Mouse (Mus musculus) embryo, embryonic 10 days (tissue): ENCODE results near the gene Zcchc24.

Experiments used
- DNase-seq: peaks from one replicate; pipeline ENCODE4 v3.0.0-alpha.2; 2015; ENCODE audit warnings: low spot score

Zcchc24 gene

DNA sequence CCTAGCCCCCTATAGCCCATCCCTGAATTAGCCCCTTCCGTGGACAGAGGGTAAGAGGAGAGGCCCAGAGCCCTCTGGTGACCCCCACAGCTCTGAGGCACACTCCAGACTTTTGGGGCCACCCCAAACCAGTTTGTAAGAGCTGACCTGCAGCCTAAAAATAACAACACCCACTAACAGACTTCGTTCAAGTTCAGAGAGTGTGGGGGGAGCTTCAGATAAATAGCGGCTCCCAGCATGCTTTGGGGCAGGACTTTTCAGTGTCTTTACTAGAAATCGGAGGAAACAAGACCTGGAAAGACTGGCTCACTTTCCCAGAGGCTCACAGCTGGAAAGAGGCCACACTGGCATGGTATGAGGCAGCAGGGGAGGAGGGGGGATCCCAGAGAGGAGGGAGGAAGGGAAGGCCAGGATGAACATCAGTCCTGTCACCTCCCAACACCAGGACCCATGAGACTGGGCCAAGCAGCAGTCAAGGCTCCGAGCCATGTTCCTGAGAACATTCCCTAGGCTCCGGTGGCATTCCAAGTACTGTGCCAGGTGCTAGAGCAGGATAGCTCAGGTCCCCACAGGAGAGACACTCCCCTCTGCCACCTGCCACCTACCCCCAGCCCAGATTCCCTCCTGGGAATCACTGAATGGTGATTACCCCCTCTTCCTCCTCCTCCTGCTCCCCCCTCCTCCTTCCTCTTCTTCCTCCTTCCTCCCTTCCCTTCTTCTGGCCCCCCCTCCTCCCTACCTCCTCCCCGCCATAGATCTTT is 20.7 kb downstream of the Zcchc24 start:
- DNase-seq, result no peak

GRCm38 (mm10) chr14:25746971-25747945 is 21.6 kb downstream of the Zcchc24 start:
- DNase-seq, result no peak

DNA sequence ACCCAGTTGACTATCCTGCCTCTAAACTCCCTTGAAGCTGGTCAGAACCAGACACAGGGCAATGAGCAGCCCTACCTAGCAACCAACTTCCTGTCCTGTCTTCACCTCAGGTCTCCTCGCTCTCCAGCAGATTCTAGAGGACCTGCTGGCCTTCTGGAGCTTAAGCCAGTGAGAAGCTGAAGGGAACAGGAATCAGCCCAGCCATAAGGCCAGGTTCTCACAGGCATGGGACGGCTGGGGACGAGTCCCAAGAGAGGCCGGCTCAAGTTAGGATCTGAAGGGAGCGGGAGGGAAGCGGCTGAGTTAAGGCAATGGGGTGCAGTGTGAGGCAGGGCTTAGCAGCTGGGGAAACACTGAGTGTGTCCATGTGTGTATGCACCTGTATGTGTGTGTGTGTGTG is 22.5 kb downstream of the Zcchc24 start:
- DNase-seq, result no peak

DNA sequence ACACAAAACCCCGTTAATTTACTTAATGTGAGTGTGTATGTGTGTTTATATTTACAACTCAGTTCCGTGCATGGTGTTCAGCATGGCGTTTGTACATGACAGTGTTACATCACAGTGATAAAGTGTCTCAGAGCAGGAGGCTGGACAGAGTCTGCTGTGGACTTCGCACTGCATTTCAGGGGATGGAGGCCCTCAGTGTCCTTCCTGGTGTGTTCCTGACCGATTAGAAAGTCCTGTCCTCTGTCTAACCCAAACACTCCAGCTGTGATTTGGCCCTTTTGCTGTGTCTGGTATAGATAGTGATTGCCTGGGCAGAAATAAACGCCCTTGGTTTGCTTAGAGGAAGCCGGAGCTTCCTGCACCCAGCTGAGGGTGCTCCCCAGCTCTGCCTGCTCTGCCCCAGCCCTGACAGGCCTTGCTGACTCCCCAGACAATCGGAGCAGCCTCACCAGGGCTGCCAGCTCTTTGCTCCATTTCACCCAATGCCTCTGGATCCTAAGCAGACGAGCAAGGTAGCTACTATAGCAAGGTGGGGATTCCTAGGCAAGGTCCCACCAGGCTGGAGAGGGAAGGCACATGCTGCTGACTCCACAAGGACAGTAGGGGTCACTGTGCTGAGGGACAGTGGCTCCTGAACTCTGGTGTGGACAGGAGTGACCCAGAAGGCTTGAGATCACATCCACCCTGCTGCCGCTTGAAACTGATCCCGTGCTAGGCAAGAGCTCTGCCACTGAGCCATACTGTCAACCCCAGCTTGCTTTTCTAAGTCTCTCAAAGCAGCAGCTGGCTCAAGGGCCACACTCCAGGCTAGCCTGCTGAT is 23.3 kb downstream of the Zcchc24 start:
- DNase-seq, result peak; percentile 41

DNA sequence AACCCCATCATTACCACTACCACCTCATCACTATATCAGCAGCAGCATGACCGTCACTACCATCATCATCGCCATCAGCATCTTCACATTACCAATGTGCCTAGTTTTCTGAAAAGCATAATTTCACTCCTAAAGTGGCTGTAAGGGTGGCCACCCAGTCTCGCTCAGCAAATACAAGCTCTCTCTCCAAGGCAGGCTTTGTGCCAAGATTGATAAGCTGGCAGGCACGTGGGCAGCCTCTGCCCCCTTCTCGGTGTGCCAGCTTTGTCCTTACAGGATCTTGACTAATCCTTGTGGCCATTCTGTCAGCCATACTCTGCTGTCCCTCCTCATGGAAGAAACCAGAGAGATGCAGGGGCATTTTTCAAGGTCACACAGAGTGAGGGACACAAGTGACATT is 25.9 kb downstream of the Zcchc24 start:
- no peak for DNase-seq

DNA sequence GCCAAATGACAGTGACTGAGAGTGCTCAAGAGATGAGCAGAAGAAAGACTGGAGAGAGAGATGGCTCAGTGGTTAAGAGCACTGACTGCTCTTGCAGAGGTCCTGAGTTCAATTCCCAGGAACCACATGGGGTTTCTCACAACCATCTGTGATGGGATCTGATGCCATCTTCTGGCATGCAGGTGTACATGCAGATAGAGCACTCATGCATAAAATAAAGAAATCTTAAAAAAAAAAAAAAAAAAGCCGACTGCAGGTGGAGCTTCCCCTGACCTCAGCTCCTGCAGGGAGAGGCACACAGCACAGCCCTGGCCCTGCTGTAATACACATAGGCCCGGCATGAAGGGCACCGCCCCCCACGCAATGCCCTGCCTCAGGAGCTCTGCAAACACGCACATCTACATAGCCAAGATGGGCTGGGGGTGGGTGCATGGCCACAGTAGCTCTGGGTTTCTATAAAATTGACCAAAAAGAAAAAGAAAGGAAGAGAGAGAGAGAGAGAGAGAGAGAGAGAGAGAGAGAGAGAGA is 26.9 kb downstream of the Zcchc24 start:
- no peak for DNase-seq

- no peak for DNase-seq
Measured at GRCm38 (mm10) chr14:25741211-25741610, 27.6 kb downstream of the Zcchc24 start.

DNA sequence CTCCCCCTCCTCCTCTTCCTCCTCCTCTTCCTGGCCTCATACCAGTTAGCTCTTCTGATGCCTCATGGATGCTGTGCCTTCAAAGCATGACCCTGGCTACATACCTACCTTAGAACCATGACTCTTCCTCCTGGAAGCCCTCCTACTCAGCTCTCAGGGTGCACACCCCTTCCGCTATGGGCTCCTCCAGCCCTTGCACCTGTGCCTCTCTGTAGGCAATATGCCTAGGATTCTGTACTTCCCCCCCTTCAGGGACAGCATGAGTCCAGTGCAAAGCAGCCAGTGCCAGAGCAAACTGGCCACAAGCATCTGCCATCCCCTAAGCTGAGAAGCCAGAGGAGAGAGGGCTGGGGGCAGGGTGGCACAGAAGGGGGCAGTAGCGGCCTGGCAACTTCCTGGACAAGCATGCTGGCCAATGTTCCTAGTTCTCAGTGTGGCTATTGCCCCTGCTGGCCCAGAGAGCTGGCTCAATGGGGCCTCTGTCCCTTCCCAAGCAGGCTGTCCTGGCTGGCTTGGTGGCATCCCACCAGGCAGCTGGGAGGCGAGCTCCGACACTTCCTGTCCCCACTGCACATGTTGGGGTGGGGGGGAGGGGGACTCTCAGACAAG is 28.8 kb downstream of the Zcchc24 start:
- no peak for DNase-seq

GRCm38 (mm10) chr14:25738591-25739001 is 30.2 kb downstream of the Zcchc24 start:
- DNase-seq, result peak; percentile 69

DNA sequence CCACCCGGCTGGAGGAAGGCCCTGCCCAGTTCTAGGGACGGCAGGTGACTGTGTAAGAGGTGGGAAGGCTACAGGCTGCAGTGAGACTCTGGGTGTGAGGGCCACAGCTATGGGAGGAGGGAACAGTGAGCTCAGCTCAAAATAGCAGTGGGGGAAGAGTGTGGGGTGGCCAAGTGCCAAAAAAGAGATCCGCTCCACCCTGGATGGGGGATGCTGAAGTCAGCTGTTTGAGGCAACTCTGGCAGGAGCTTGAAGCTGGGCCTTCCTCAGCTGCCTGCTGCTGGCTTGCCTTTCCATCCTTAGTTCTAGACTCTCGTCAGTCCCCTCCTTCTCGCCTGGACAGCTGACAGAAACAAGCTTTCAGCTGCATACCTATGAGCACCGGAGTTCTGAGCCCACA is 32.2 kb downstream of the Zcchc24 start:
- no peak for DNase-seq

GRCm38 (mm10) chr14:25736140-25736539 is 32.7 kb downstream of the Zcchc24 start:
- no peak for DNase-seq

DNA sequence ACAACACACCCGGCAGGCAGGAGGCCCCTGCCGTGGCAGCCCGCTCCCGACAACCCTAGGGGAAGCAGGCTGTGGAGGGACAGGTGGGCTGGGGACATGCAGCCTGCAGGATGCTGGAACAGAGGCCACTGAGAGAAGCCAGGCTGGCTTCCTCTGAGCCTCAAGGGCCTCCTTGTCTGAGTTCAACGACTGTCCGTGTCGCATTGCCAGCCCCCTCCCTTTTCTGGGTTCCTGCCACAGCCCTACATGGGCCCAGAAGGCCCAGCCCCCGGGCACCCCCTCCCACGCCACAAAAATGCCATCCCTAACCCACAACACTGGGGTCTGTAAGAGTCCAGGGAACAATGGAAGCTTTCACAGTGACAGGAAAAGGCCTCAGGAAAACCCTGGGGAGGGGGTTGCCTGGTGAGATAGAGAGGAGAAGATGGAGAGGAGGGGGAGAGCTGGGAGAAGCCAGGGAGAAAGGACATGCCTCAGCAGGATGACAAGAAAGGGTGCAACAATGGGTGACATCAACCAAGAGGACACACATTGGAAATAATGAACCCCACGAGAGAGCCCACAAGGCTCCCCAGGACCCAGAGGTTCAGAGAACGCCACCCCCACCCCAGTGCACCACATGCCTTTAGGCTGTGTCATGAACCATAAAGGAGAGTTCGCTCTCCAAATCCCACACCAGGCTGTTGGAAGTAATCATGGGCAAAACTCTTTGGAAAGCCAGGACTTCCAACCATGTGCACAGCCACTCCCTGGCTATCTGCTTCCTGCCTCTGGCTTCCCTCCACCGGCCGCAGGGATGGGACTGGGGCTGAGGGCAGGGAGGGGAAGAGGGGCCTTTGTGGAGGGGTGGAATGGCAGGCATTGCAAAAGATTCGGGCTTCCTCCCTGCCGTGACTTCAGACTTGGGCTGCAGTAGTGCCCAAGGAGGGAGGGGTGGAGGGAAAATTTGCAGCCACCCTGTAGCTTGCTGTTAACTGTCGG is 33.8 kb downstream of the Zcchc24 start:
- no peak for DNase-seq

DNA sequence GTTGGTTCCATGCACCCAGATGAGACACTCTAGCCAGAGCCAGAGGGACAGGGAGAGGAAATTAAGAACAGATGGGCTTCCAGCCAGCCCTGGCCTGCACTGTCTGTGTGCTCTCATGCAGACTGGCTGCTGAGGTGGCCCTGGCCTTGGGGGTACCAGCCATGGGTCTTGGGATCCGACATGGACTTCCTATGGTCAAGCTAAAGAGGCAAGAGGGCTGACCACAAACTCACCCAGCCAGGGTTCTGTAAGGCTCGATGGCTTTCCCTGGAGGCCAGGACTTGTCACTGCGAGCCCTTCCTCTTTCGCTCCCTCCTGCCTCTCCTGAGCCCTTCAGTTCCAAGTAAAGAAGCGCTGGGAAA is 41.7 kb downstream of the Zcchc24 start:
- no peak for DNase-seq

DNA sequence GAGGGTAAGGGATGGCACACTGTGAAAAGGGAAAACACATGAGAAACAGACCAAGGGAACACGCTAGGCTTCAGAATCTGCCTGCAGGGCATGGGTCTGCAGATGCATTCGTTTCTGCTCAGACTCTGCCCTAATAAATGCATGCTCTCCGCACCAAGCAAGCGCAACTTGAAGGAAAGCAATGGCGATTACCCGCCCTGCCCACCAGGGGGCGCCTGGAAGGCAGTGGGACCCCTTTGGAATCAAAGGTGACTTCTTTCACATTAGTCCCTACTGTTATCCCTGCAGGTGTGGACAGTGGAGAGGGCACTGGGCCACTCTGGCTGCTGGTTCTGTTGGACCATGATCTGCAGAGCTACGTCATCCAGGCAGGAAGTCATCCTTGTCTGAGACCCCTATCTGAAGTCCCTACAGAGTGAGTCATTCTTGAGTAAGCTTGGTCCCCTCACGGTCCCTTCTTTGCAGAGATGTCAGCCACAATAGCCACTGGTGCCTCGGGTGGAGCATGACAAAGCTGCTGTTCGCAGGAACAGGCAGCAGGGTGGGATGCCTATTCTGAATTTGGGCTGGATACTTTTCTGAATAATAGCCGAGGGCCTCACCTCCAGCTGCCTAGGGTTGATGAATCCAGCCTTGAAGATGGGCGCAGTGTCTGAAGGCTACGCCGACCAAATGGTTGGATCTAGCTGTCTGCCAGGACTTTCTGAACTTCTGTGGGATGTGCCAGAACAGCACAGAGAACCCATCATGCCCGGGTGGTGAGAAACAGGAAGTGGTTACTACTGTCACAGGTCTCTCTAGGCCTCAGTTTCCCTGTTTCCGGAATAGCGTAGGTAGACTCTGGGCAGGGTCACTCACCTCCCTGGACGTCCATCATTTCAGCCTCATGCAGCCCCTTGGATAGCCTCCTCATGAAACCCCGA is 42.4 kb downstream of the Zcchc24 start:
- DNase-seq, result peak; percentile 77

GRCm38 (mm10) chr14:25725690-25726089 is 43.1 kb downstream of the Zcchc24 start:
- DNase-seq, result no peak

DNA sequence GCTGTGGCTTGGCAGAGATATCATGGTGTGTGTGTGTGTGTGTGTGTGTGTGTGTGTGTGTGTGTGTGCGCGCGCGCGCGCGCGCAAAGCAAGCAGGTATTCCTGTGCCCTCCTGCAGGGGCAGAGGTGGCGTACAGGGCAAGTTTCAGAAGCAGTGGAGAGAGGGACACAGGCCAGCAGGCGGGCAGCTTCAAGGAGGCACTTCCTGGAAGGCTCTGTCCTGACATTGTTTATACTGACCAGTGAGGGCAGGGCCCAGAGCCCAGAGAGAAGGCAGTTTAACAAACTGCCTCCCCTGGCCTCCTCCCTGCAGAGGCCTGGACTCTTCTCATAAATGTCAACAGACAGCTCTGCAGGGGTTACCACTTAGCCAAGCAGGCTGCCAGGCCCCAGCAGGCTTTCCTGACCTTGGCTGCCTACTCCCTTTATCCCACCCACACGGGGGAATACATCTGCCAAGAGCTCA is 43.8 kb downstream of the Zcchc24 start:
- DNase-seq, result peak; percentile 64

GRCm38 (mm10) chr14:25720962-25721707 is 47.7 kb downstream of the Zcchc24 start:
- DNase-seq, result no peak

DNA sequence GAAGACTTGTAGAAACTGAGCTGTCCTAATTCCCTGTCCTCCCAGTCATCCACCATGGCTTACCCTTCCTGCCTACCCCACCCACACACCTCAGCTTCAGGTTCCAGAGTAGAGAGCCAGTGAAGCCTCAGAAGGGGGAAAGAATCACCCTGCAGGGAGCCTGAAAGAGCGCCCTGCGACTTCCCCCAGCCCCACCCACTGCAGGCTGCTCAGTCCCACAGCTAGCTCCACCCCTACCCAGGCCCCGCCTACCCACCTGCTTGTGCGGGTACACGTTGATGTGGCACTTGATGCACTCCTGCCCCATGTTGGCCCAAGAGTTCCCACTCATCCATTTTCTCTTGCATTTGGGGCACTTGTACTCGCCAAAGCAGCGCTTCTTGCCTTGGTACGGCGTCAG is 49.5 kb downstream of the Zcchc24 start:
- no peak for DNase-seq
